Mouse (Mus musculus): Measurements from ENCODE around the gene Ccdc85c.
A peak's percentile ranks its signal among the peaks of the same experiment; 100 is the strongest.

Gene Ccdc85c

GRCm38 (mm10) chr12:108213090-108214041, 61.9 kb downstream of the Ccdc85c start:
- DNase-seq: no peak

DNA sequence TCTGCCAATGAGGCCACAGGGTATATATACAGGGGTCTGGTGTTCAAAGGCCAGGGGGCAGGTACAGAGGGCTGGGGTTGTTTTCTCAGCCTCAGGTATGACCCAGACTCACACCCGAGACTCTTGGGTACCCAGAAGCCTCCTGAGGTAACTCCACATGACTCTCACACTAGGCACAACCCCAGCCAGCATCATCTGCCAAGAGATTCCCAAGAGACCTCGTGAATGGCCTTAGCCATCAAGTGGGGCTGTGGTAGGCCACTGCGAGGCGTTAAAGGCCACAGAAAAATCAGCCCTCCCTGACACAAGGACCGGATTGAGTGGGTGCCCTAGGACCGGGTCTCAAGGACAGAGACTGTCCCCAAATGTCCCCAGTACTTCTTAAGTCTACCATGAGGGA, 62.7 kb downstream of the Ccdc85c start:
- DNase-seq: no peak

DNA sequence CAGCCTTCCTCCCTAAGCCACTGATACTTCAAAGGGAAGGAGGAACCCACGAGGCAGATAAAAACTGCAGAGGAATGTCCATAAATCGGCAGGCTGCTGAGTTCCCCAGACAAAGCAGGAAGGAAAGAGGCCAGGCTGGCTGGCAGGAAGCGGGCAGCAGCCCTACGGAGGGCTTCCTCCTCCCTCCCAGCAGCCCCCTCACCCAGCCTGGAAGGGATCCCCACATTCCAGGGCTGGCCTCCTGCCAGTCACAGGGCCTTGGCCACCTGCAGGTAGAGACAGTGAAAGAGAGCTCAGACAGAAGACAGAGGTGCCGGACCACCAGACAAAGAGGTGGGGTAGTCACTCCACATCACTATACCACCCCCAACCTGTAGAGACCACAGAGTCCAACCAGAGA, 63.2 kb downstream of the Ccdc85c start:
- no peak for DNase-seq

GRCm38 (mm10) chr12:108210623-108211022, 64.6 kb downstream of the Ccdc85c start:
- no peak for DNase-seq

- peak; percentile 68 for DNase-seq
These were observed 66.3 kb downstream of the Ccdc85c start for GRCm38 (mm10) chr12:108208726-108209438.

GRCm38 (mm10) chr12:108208216-108208615, 67.0 kb downstream of the Ccdc85c start:
- DNase-seq: no peak

GRCm38 (mm10) chr12:108206641-108207040, 68.6 kb downstream of the Ccdc85c start:
- DNase-seq: peak; percentile 60

GRCm38 (mm10) chr12:108204978-108205377, 70.2 kb downstream of the Ccdc85c start:
- DNase-seq: no peak

DNA sequence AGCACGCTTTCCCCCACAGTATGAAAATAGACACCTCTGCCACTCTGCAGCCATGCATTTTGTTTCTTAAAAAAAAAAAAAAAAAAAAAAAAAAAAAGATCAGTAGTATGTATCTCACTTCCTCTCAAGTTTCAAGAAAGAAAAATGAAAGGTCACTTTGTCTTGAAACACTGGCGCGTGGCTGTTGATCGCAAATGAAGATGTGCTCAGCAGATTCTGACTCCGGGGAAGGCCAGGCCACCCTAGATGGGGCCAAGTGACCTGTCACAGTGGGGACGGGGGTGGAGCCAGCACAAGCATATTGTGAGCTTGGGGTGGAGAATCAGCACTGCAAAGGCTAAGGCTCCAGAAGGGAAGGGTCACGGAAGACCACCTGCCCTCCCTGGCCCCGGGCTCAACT, 71.3 kb downstream of the Ccdc85c start:
- no peak for DNase-seq

- no peak for DNase-seq
These were observed 75.1 kb downstream of the Ccdc85c start for GRCm38 (mm10) chr12:108200094-108200493.

DNA sequence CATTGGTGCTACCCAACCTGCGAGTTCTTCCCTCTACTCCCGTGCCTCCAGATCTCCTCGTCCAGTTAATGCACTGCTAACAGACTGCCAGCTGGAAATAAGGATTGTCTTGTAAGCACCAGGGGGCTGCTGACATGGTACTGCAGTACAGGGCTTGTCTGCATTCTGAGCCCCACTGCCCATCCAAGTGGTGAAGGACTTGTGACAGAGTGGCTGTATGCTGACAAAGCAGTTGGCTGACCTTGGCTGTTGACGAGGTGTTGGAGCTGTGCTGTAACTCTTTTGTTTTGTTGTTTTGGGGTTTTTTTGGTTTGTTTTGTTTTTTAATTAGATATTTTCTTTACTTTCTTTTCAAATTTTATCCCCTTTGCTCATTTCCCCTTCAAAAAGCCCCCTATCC, 76.8 kb downstream of the Ccdc85c start:
- DNase-seq: no peak

DNA sequence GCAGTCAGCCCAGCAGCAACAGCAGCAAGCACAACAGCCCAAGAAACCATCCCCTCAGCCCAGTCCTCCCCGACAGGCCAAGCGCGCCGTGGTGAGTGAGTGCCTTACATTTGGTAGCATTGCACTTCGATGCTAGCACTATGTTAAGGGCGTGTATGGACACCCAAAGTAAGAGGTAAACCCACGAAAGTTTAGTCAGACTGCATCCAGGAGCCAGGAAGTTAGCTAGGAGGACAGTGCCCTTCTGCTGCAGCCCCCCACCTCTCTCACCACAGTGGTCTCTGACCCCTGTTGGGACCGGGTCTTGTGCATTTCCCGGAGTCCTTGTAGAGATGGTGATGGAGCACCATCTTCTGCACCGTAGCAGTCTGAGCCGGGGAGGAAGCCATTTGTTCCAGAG, 79.5 kb downstream of the Ccdc85c start:
- no peak for DNase-seq

- DNase-seq: peak; percentile 46
These were observed 81.3 kb downstream of the Ccdc85c start for GRCm38 (mm10) chr12:108193878-108194277.

DNA sequence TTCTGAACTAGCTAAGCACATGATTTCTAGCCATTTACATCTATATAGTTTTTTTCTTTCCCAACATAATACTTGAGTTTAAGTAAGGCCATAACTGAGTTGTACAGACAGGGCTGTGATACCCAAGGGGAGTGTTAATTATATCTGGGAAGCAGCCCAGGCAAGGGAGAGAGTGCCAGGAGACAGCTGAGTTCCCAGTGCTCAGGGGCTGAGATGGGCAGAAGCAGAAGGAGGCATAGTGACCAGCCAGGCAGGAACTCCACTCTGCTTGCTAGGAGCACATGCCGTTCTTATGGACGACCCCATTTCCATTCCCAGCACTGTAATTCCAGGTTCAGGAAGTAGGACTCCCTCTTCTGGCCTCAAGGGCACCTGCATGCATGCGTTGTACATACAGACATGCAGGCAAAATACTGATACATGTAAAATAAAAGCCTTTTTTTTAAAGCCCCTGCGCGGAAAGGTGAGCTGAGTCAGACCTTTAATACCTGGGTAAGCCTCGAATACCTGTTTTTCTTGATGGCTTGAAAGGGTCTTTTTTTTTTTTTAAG, 87.6 kb downstream of the Ccdc85c start:
- DNase-seq: no peak

- no peak for DNase-seq
These were observed 93.5 kb downstream of the Ccdc85c start for GRCm38 (mm10) chr12:108181716-108182115.

GRCm38 (mm10) chr12:108179321-108180266, 95.6 kb downstream of the Ccdc85c start, which contains the start of gene Ccnk:
Gene Ccnk (plus strand): TSS chr12:108179579.
- DNase-seq: peak; percentile 100

- no peak for DNase-seq
These were observed 96.1 kb downstream of the Ccdc85c start, which contains the start of gene Setd3 for GRCm38 (mm10) chr12:108179246-108179320. Gene Setd3 (minus strand): TSS chr12:108179314.

- DNase-seq: peak; percentile 75
These were observed 96.6 kb downstream of the Ccdc85c start for GRCm38 (mm10) chr12:108178331-108179245.

DNA sequence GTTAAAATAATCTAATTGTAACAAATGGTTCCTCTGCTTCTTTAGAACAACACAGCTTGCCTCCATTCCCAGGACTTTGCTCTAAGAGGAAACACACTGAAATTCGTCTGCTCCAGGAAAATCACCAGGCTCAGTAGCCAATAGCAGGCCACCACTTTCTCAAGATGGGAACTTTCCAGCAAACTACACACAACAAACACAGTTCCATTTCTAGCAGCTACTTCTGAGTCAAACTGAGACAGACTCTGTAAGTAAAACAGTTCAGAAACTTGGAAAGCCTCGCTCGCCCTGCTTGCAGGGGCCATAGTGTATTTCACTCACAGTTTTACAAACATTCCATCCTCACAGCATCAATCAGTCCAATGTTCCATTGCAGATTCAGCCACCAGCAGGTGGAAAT, 98.9 kb downstream of the Ccdc85c start:
- DNase-seq: no peak

DNA sequence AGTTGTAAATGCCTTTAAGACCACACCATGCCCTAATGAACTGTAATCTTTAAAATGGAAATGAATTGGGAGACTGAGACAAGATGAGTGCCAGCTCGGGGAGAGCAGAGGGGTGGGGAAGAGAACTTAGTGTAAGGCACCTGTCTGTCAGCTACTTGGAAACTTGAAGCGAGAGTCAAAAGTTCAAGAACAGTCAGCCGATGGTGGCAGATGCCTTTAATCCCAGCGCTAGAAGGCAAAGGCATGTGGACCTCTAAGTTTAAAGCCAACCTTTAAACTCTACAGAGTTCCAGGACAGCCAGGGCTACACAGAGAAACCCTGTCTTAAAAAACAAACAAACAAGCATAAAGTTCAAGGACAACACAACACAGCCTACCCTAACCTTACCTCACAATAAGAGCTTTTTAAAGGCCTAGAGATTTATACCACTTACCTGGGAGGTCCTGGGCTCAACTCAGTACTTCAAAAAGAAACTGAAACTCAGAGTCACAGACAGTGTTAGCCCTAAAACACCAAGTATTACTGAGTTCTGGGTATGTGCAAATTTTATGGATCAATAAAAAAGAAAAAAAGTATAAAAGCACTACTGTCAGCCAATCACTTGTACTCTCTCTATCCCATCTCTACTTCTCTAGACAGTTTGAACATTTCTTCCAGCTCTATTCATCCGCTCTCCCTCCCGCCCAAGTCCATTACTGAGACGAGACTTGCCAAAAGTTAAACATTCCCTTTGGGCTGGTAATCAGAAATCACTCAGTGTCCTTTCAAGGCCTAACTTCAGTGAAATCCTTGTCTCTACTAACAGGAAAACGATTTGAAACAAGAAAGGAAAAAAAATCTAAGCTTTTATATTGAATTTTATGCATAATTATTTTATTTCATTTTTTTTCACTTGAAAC, 100.4 kb downstream of the Ccdc85c start:
- no peak for DNase-seq

- no peak for DNase-seq
These were observed 102.6 kb downstream of the Ccdc85c start for GRCm38 (mm10) chr12:108172639-108173038.
